Mouse (Mus musculus): ENCODE measurements around the gene Zfp446.

GRCm38 (mm10) chr7:12998053-12998452 lies 20.4 kb downstream of the Zfp446 start, which contains the start of gene Slc27a5:
- TF ChIP-seq POLR2A (IDR thresholded peaks at IDR 0.05; ENCODE audit: borderline replicate concordance, insufficient read depth, low read length) (no peak), CTCF (IDR thresholded peaks at IDR 0.05; ENCODE audit: borderline replicate concordance, insufficient read depth, low read depth, low read length) (no peak)
